Mouse (Mus musculus) erythroid progenitor cell, adult 5-6 weeks (primary cell): ENCODE results near the gene Tiam1. TPM values are rescaled to one million over a fixed set of nuclear protein-coding genes. Genes with fewer than 3 reads are reported as not detected.

Source experiments
- ATAC-seq: replicated peaks from 2 replicates; pipeline ENCODE4 v1.8.0; 2016; ENCODE audit warnings: moderate number of reproducible peaks, mild to moderate bottlenecking, moderate TSS enrichment, inconsistent platforms; ENCODE audit not compliant: poor library complexity, low FRiP score, severe bottlenecking
- total RNA-seq, 2 experiments: library from RNA; stranded (forward) in 1 of 2; stranded (reverse) in 1 of 2; fragments of 150-400 nt in 1 of 2; fragments of 186-747, 209-891 nt in 1 of 2; gene quantifications; 2 replicates each; pipeline versions ENCODE4 v1.2.3 to v1.2.4; 2015 to 2017; ENCODE audit warnings: low replicate concordance in 2 of 2

Tiam1 gene
- total RNA-seq, 2 experiments from 2014 or later = 7.5 to 28.4 TPM

DNA sequence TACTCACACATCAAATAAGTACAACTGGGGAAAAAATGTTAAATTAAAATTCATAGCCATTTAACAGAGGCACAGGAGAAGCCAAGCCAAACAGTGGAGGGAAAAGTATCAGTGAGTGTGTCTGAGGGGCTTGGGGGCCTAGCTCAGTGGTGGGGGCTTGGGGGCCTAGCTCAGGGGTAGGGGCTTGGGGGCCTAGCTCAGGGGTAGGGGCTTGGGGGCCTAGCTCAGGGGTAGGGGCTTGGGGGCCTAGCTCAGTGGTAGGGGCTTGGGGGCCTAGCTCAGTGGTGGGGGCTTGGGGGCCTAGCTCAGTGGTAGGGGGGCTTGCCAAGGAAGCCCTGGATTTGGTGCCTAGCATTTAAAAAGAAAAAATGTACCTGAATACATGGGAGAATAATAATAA, 72.4 kb downstream of the Tiam1 start:
- ATAC-seq = peak; percentile 84

DNA sequence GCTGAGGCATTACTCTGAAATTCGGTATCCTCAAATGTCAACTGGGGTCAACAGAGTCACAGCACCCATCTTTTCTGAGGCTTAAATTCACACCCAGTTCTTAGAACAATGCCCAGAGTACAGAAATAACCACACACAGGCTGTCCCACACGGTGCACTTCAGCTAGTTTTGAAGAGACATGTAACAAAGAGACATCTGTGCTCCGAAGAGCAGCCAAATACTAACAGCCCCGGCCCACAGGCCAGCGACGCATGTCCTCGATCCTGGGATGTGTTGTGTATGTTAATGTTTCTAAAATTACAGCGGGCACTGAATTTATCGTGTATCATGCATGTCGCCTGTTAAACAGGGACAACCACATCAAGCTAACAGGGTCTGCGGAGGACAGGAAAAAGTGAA, 73.5 kb downstream of the Tiam1 start:
- no peak for ATAC-seq

DNA sequence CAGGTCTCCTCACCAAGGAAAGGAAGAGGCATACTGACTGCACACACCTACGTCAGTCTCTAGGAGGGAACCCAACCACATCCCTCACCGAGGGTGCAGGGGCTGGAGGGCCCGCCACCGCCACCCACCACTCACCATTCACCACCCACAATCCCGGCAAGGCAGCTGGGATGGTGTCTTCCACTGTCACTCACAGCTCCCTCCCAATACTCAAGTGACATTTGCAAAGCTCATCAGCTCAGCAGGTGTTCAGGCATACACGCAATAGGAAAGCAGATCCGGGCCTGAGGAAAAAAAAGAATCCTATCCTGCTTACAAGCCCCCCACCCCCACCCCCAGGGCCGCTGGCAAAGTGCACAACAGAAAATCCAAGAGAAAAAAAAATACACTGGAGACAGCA, 74.4 kb downstream of the Tiam1 start:
- no peak for ATAC-seq

DNA sequence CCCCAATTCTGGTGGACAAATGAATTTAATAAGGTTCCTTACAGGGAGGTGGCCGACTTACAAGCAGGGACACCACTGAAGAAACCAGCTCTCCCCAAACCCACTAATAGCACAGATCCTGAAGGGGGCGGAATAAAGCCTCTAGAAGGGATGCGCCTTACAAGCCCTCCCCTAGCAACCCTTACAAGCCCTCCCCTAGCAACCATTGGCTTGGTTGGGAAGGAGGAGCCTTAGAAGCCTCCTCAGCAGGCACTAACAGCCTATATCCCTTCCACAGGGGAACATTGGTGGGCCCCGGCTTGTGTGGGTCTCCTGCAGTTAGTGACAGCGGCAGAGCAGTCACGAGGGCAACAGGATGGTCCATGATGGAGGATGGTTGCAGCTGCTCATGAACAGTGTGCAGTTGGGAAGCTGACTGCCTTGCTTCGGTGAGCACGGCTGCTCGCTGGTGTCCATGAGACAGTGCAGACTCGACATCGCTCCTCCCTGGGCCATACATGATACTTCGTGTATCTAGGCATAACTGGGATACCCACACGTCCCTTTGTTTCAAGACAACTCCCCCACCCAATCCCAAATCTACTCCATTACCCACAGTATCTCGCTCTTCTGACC, 90.6 kb downstream of the Tiam1 start:
- ATAC-seq = no peak

- no peak for ATAC-seq
These were observed 91.2 kb downstream of the Tiam1 start for GRCm38 (mm10) chr16:90052409-90052808.

DNA sequence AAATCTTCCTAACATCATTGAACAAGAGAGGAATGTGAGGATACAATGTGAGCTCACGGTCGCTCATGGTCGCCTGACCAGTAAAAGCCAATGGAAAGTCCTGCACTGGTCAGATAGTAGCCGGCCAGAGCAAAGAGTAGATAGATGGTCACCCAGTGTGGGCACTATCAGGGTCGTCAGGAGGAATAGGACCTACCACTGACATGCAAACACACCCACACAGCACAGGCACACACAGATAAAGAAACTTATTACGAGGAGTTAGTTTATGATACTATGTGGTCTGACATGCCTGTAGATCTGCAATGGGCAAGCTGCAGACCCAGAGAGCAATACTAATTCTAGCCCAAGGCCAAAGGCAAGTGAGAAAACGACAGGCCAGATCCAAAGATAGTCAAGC, 92.5 kb downstream of the Tiam1 start:
- peak; percentile 25; the same call in 1 of the 2 replicates for ATAC-seq

GRCm38 (mm10) chr16:90047841-90048240, 95.7 kb downstream of the Tiam1 start:
- no peak for ATAC-seq

DNA sequence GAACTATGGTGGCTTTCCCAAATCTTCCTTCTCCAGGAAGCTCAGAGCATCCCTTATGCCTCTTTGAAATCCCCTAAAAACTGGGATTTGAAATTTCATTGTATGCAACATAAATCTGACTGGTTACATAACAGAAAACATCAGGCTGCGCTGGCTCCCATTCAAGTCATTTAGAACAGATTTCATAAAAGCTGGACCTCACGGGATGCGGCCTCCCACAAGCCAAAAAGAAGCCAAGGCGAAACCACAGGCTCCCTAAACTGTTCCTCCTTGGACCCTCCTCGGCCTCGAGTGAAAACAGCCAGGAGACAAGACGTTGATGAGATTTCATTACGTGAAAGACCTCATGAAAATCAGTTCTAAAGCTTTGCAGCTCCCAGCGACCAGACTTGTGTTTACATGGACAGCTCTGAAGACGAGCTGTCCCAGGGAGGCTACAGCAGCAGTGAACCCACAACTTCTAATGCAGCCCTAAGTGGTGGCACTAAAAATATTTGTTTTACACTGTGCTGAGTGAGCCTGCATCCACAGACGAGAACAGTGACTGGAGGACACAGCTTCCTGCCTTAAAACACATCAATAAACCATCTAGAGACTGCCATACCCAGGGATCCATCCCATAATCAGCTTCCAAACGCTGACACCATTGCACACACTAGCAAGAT, 96.9 kb downstream of the Tiam1 start:
- no peak for ATAC-seq

GRCm38 (mm10) chr16:90045611-90046010, 98.0 kb downstream of the Tiam1 start:
- ATAC-seq = no peak

GRCm38 (mm10) chr16:90044004-90044754, 99.4 kb downstream of the Tiam1 start:
- peak; percentile 86 for ATAC-seq

DNA sequence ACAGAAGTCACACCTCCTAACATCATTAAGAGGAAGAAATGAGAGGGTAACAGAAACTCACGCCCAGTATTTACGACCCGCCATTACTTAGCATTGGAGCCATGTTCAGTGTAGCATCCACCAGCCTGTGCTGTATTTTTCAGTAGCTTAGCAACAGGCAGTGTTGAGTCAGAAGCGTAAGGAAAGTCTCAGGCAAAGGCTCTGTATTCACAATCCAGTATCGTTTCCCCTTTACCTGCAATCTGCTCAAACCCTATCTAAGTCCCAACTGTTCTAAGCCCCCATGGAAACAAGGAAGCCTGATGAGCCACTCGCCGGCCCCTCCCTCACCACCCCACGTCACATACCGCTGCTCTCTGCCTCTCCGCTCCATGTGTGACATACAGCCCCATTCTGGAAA, 100.7 kb downstream of the Tiam1 start:
- no peak for ATAC-seq

- ATAC-seq = no peak
These were observed 101.2 kb downstream of the Tiam1 start for GRCm38 (mm10) chr16:90042386-90042785.

- no peak for ATAC-seq
These were observed 102.7 kb downstream of the Tiam1 start for GRCm38 (mm10) chr16:90040771-90041364.

DNA sequence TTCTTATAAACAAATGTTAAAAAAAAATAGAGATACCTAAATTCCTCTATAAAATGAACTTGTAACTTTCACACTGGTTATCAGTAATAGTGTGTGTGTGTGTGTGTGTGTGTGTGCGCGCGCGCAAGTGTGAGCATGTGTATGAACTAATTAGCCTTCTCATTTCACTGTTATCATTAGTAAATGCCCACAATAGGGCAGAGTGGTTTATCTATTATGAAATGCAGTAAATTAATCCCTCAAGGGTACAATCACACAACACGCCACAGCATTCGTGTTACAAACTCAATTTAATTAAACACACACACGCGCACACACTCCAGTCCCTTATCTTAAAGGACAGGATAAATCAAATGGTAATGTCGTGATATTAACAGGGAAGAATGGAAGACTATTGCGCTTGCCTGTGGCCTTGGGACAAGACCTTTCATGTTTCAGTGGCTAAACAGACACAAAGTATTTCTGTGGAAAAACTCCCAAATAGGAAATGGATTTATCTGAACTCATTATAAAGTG, 107.9 kb downstream of the Tiam1 start:
- ATAC-seq = no peak

- no peak for ATAC-seq
These were observed 113.2 kb downstream of the Tiam1 start for GRCm38 (mm10) chr16:90030355-90030754.

DNA sequence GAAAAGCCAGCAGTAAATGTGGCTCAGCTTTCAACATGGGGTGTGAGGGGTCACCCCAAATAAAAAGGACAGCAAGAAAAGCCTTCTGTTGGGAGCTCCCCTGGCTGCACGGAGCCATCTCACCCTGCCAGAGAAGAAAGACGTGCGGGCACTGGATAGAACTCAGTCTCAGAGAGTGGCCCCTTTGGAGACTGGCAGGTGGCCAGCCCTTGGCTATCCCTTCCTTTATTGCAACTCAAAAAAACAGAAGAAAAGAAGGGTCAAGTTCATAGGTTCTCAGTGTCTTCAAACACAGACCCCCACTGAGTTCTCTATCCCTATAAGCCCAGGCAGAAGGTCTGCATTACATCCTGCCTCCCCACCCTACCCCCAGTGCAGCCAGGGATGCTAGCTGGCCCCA, 115.7 kb downstream of the Tiam1 start:
- no peak for ATAC-seq

DNA sequence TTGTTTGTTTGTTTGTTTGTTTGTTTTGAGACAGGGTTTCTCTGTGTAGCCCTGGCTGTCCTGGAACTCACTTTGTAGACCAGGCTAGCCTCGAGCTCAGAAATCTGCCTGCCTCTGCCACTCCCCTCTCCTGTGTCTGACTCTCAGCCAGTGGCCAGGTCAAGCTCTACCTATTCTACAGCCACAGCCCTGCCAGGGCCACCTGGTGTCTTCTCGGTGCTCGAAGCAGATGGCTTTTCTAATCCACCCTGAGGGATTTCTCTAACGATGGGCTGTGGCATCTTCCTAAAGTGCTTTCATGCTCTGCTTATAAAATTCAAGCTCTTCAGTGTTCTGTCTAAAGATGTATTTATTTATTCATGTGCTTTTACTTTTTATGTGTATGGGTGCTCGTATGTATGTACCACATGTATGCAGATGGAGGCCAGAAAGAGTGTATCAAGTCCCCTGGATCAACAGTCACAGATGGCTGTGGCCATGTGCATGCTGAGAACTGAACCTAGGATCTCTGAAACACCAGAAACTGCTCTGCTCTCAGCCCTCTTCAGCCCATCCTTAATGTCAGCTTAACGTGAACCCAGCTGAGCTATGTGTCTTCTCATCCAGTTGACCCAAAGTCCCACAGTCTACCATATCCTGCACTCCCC, 117.9 kb downstream of the Tiam1 start:
- no peak for ATAC-seq

- no peak for ATAC-seq
These were observed 119.9 kb downstream of the Tiam1 start for GRCm38 (mm10) chr16:90023665-90024010.

- ATAC-seq = no peak
These were observed 120.5 kb downstream of the Tiam1 start for GRCm38 (mm10) chr16:90022932-90023664.
